Mouse (Mus musculus): ENCODE measurements around the gene Gm20708. TPM values are rescaled to one million over a fixed set of nuclear protein-coding genes. Genes with fewer than 3 reads are reported as not detected.

Gm20708 gene
- polyA plus RNA-seq, 1 experiment from 2014 or later: 0.41 TPM

GRCm38 (mm10) chr11:117797511-117798159 lies 11.8 kb upstream of the Gm20708 start, which contains the start of gene 6030468B19Rik:
6030468B19Rik (plus strand) TSS chr11:117797660.
- Histone ChIP-seq H3K9ac (ENCODE audit: low read length) (no peak within 1 kb of the TSS), H3K36me3 (ENCODE audit: control insufficient read depth, insufficient read depth, low read length) (no peaks in the 10 kb centered on the region), H3K4me1 (ENCODE audit: control insufficient read depth, insufficient read depth, low read length) (no peaks in the 10 kb centered on the region), H3K27ac (ENCODE audit: low read depth, low read length) (no peak within 1 kb of the TSS), H3K9me3 (replicated peaks; ENCODE audit: control insufficient read depth, low read length) (no peaks in the 10 kb centered on the region), H3K27me3 (replicated peaks; ENCODE audit: control insufficient read depth, insufficient read depth, low read length) (no peaks in the 10 kb centered on the region), H3K4me2 (ENCODE audit: low read length) (no peak within 1 kb of the TSS), H3K4me3 (ENCODE audit: low read depth, low read length) (no peak within 1 kb of the TSS)
- no peak for ATAC-seq
- 65% methylated on average over 9 of the region's 9 CpGs for WGBS
- DNase-seq (ENCODE audit: low spot score): no peak

DNA sequence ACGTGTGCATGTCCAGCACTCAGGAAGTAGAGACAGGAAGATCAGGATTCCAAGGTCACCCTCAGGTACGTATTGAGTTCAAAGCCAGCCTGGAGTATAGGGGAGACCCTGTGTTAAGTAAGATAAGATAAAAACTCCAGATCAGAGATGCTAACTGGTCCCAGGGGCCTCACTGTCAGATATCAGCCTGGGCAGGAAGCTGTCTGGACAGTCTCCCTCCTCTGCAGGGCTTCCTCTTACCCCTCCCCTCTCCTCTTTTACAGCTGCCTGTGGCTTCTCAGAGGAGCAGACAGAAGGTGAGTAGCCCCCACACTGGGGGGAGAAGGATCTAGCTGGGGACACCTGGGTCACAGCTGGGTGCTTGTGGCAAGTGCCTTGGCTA lies 11.3 kb upstream of the Gm20708 start:
- Histone ChIP-seq H3K27me3 (replicated peaks; ENCODE audit: control insufficient read depth, insufficient read depth, low read length) (no peaks in the 10 kb centered on the region), H3K4me1 (ENCODE audit: control insufficient read depth, insufficient read depth, low read length) (no peaks in the 10 kb centered on the region), H3K4me3 (ENCODE audit: low read depth, low read length) (no peak overlapping the region), H3K4me2 (ENCODE audit: low read length) (no peak overlapping the region), H3K9ac (ENCODE audit: low read length) (no peak overlapping the region), H3K27ac (ENCODE audit: low read depth, low read length) (no peak overlapping the region), H3K9me3 (replicated peaks; ENCODE audit: control insufficient read depth, low read length) (no peaks in the 10 kb centered on the region), H3K36me3 (ENCODE audit: control insufficient read depth, insufficient read depth, low read length) (no peaks in the 10 kb centered on the region)
- 79% methylated on average over 2 of the region's 2 CpGs for WGBS
- ATAC-seq (no peak), DNase-seq (ENCODE audit: low spot score) (no peak)

- ATAC-seq (no peak), DNase-seq (ENCODE audit: low spot score) (no peak)
- H3K27ac ChIP-seq (ENCODE audit: low read depth, low read length): no peak overlapping the region
- H3K9me3 ChIP-seq (replicated peaks; ENCODE audit: control insufficient read depth, low read length): no peaks in the 10 kb centered on the region
- H3K36me3 ChIP-seq (ENCODE audit: control insufficient read depth, insufficient read depth, low read length): no peaks in the 10 kb centered on the region
- H3K27me3 ChIP-seq (replicated peaks; ENCODE audit: control insufficient read depth, insufficient read depth, low read length): no peaks in the 10 kb centered on the region
- no peak overlapping the region for H3K9ac ChIP-seq (ENCODE audit: low read length)
- 71% methylated on average over 5 of the region's 5 CpGs for WGBS
- no peaks in the 10 kb centered on the region for H3K4me1 ChIP-seq (ENCODE audit: control insufficient read depth, insufficient read depth, low read length)
- no peak overlapping the region for H3K4me3 ChIP-seq (ENCODE audit: low read depth, low read length)
- no peak overlapping the region for H3K4me2 ChIP-seq (ENCODE audit: low read length)
Measured at GRCm38 (mm10) chr11:117799174-117799573, 10.3 kb upstream of the Gm20708 start.

DNA sequence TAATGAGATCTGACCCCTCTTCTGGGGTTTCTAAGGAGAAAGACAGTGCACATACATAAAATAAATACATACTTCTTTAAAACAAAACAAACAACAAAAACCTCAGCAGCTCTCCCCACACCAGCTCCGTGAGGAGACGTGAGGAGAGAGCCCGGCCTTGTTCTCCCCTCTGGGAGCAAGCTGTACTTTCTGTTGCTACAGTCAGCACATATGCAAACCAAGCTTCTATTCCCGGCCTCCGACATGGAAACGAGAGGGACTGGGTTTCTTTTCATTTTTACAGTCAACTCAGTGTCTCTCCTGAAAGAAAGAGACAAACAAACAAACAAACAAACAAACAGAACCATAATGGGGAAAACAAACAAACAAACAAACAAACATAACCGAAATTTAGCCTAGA lies 9.4 kb upstream of the Gm20708 start:
- Histone ChIP-seq H3K9ac (ENCODE audit: low read length) (no peak overlapping the region), H3K27ac (ENCODE audit: low read depth, low read length) (no peak overlapping the region), H3K4me3 (ENCODE audit: low read depth, low read length) (no peak overlapping the region), H3K9me3 (replicated peaks; ENCODE audit: control insufficient read depth, low read length) (no peaks in the 10 kb centered on the region), H3K4me2 (ENCODE audit: low read length) (no peak overlapping the region), H3K27me3 (replicated peaks; ENCODE audit: control insufficient read depth, insufficient read depth, low read length) (no peaks in the 10 kb centered on the region), H3K36me3 (ENCODE audit: control insufficient read depth, insufficient read depth, low read length) (no peaks in the 10 kb centered on the region), H3K4me1 (ENCODE audit: control insufficient read depth, insufficient read depth, low read length) (no peaks in the 10 kb centered on the region)
- ATAC-seq (no peak), DNase-seq (ENCODE audit: low spot score) (no peak)
- 88% methylated on average over 7 of the region's 7 CpGs for WGBS

DNA sequence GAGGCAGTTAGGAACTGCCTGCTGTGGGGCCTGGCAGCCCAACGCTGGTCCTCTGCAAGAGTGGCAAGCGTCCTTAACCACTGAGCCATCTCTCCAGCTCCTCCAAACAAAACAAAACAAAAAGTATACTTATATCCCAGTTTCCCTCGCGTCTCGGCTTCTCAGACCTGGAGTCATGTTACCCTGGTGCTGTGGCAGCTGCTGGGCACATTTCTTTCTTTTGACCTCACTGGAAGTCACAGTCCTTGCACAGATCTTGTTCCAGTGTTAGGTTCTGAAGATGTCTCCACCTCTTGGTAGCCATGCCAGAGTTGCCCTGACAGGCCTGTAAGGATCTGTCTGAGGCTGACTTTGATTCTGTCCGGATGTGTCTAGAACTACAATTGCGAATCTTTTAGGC lies 7.8 kb upstream of the Gm20708 start:
- 77% methylated on average over 7 of the region's 7 CpGs for WGBS
- Histone ChIP-seq H3K4me3 (ENCODE audit: low read depth, low read length) (no peak overlapping the region), H3K9me3 (replicated peaks; ENCODE audit: control insufficient read depth, low read length) (no peaks in the 10 kb centered on the region), H3K4me2 (ENCODE audit: low read length) (no peak overlapping the region), H3K27me3 (replicated peaks; ENCODE audit: control insufficient read depth, insufficient read depth, low read length) (no peaks in the 10 kb centered on the region), H3K9ac (ENCODE audit: low read length) (no peak overlapping the region), H3K27ac (ENCODE audit: low read depth, low read length) (no peak overlapping the region), H3K36me3 (ENCODE audit: control insufficient read depth, insufficient read depth, low read length) (no peaks in the 10 kb centered on the region), H3K4me1 (ENCODE audit: control insufficient read depth, insufficient read depth, low read length) (no peaks in the 10 kb centered on the region)
- DNase-seq (ENCODE audit: low spot score): no peak
- ATAC-seq: no peak

DNA sequence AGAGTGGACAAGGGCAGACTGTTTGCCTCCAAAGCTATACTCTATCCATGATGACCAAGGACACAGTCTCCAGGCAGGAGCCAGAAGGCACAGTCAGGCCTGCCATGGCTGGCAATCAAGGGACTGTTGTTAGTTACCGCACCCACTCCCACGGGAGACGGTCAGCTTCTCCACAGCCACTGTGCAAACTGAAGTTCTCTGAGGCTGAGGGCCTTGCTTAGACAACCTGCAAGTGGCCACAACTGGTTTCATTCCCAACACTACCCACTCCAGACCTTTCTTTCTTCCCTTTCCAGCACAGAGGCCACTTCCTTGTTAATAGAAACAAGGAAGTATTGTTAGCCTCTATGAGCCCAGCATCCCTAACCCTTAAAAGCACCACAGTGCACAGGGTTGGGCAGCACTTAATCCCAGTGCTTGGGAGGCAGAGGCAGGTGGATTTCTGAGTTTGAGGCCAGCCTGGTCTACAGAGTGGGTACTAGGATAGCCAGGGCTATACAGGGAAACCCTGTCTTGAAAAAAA lies 6.2 kb upstream of the Gm20708 start:
- 94% methylated on average over 3 of the region's 3 CpGs for WGBS
- no peak for ATAC-seq

GRCm38 (mm10) chr11:117806781-117807180 lies 2.7 kb upstream of the Gm20708 start:
- H3K4me3 ChIP-seq (ENCODE audit: low read depth, low read length): no peak overlapping the region
- no peak overlapping the region for H3K9ac ChIP-seq (ENCODE audit: low read length)
- 93% methylated on average over 6 of the region's 6 CpGs for WGBS
- no peaks in the 10 kb centered on the region for H3K27me3 ChIP-seq (replicated peaks; ENCODE audit: control insufficient read depth, insufficient read depth, low read length)
- ATAC-seq (no peak), DNase-seq (ENCODE audit: low spot score) (no peak)
- no peak overlapping the region for H3K27ac ChIP-seq (ENCODE audit: low read depth, low read length)
- no peak overlapping the region for H3K4me2 ChIP-seq (ENCODE audit: low read length)
- H3K4me1 ChIP-seq (ENCODE audit: control insufficient read depth, insufficient read depth, low read length): peaks cover 15% of the 10 kb centered on the region
- no peaks in the 10 kb centered on the region for H3K9me3 ChIP-seq (replicated peaks; ENCODE audit: control insufficient read depth, low read length)
- H3K36me3 ChIP-seq (ENCODE audit: control insufficient read depth, insufficient read depth, low read length): no peaks in the 10 kb centered on the region

More for the DNA sequence above, 6.2 kb upstream of the Gm20708 start:
- H3K4me1 ChIP-seq (ENCODE audit: control insufficient read depth, insufficient read depth, low read length): no peaks in the 10 kb centered on the region
- H3K9ac ChIP-seq (ENCODE audit: low read length): no peak overlapping the region
- DNase-seq (ENCODE audit: low spot score): no peak
- H3K27me3 ChIP-seq (replicated peaks; ENCODE audit: control insufficient read depth, insufficient read depth, low read length): no peaks in the 10 kb centered on the region
- H3K36me3 ChIP-seq (ENCODE audit: control insufficient read depth, insufficient read depth, low read length): no peaks in the 10 kb centered on the region
- H3K4me3 ChIP-seq (ENCODE audit: low read depth, low read length): no peak overlapping the region
- no peak overlapping the region for H3K27ac ChIP-seq (ENCODE audit: low read depth, low read length)
- H3K9me3 ChIP-seq (replicated peaks; ENCODE audit: control insufficient read depth, low read length): no peaks in the 10 kb centered on the region
- no peak overlapping the region for H3K4me2 ChIP-seq (ENCODE audit: low read length)

DNA sequence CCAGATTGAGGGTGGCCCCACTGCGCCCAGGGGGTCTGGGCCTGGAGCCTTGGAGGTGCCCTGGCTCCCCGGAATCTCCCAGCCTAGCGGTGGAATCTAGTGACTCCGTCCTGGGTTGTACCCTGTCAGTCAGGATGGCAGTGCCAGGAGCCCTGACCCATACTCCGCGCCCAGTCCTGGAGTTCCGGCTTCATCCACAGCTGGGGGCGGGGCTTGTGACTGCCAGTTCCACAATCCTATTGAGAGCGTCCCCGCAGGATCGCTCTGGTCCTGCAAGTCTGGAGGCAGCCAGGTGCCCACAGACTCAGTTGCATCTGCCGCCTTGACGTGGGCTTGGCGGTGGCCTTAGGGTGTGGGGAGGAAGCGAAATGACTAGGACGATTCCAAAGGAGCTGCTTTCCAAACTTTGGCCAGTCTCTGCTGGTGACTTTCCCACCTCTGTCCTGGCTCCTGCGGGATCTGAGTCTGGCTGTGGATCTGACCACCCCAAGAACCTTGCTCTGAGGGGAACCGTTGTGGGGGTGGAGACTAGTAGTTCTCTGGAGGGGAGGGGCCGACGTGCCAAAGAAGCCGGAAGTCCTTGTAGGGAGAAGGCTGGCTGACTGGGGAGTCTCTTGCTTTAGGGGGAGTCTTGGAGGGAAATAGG lies 1.1 kb downstream of the Gm20708 start:
- Histone ChIP-seq H3K27ac (ENCODE audit: low read depth, low read length) (0 out of 2 replicates have a peak overlapping the region, but pooled peaks have one; percentile 18), H3K9me3 (replicated peaks; ENCODE audit: control insufficient read depth, low read length) (no peaks in the 10 kb centered on the region), H3K4me3 (ENCODE audit: low read depth, low read length) (peak overlapping the region; percentile 54), H3K27me3 (replicated peaks; ENCODE audit: control insufficient read depth, insufficient read depth, low read length) (no peaks in the 10 kb centered on the region), H3K4me2 (ENCODE audit: low read length) (peak overlapping the region; percentile 98), H3K36me3 (ENCODE audit: control insufficient read depth, insufficient read depth, low read length) (peaks cover 26% of the 10 kb centered on the region), H3K4me1 (ENCODE audit: control insufficient read depth, insufficient read depth, low read length) (peaks cover 15% of the 10 kb centered on the region), H3K9ac (ENCODE audit: low read length) (peak overlapping the region; percentile 61)
- DNase-seq (ENCODE audit: low spot score): peak; percentile 83
- ATAC-seq: peak; percentile 86
- under 1% methylated on average over 21 of the region's 21 CpGs for WGBS

GRCm38 (mm10) chr11:117813867-117814266 lies 4.4 kb downstream of the Gm20708 start:
- Histone ChIP-seq H3K36me3 (ENCODE audit: control insufficient read depth, insufficient read depth, low read length) (peaks cover 42% of the 10 kb centered on the region), H3K9me3 (replicated peaks; ENCODE audit: control insufficient read depth, low read length) (no peaks in the 10 kb centered on the region), H3K27me3 (replicated peaks; ENCODE audit: control insufficient read depth, insufficient read depth, low read length) (no peaks in the 10 kb centered on the region), H3K9ac (ENCODE audit: low read length) (no peak overlapping the region), H3K4me2 (ENCODE audit: low read length) (no peak overlapping the region), H3K4me1 (ENCODE audit: control insufficient read depth, insufficient read depth, low read length) (peaks cover 15% of the 10 kb centered on the region), H3K4me3 (ENCODE audit: low read depth, low read length) (no peak overlapping the region), H3K27ac (ENCODE audit: low read depth, low read length) (no peak overlapping the region)
- WGBS: 85% methylated on average over 5 of the region's 5 CpGs
- DNase-seq (ENCODE audit: low spot score) (no peak), ATAC-seq (no peak)

Data from forebrain, embryonic 14.5 days (tissue).